Comparison of ENCODE assay signal across 8 mouse cellular contexts in genomic region chr15:101983315-101983948, GRCm38 (mm10). TPM values are rescaled to one million over a fixed set of nuclear protein-coding genes. Genes with fewer than 3 reads are reported as not detected.
A peak's percentile ranks its signal among the peaks of the same experiment; 100 is the strongest.
DNase-seq lines count a peak whose midpoint lies in the region; ATAC-seq and TF ChIP-seq lines count a peak whose summit lies in the region.

No protein-coding gene starts in this region.

- dilution Hi-C loops in CH12.LX (cut with MboI; ENCODE audit: extremely low pct_ligation_motif_present, extremely low pct_unique_long_range_greater_than_20kb, low sequenced_read_pairs), result no loop called here

- H3K4me2 ChIP-seq in CH12.LX (ENCODE audit: insufficient read depth, low read depth, poor library complexity, severe bottlenecking), result peak overlapping the region; percentile 94
- peak overlapping the region; percentile 42 for H3K4me2 ChIP-seq in forebrain, postnatal 0 days (ENCODE audit: low read depth)
- H3K4me2 ChIP-seq in liver, embryonic 15.5 days, result peak overlapping the region; percentile 66

- no peak for TF ChIP-seq CTCF in CH12.LX (conservative IDR thresholded peaks at IDR 0.05 in 1 of 2, IDR thresholded peaks at IDR 0.05 in 1 of 2; ENCODE audit: low read depth in 2 of 2, low read length in 2 of 2)
- peak; percentile 37 for TF ChIP-seq CTCF in forebrain, postnatal 0 days (IDR thresholded peaks at IDR 0.05; ENCODE audit: low read depth)

- 80% methylated on average over 13 of the region's 13 CpGs for WGBS in forebrain, postnatal 0 days
- 63% methylated on average over 13 of the region's 13 CpGs for WGBS in liver, embryonic 15.5 days (ENCODE audit: insufficient replicate concordance)

- peak overlapping the region in 1 of 3 experiments; percentile 22 for H3K4me3 ChIP-seq in CH12.LX (replicated peaks in 1 of 3; ENCODE audit: low read depth in 2 of 3, low read length in 2 of 3, poor library complexity in 1 of 3)
- peak overlapping the region; percentile 16; the same call in 1 of the 2 replicates for H3K4me3 ChIP-seq in forebrain, postnatal 0 days (ENCODE audit: low read depth, low read length)
- H3K4me3 ChIP-seq in liver, embryonic 15.5 days (replicated peaks), result 0 out of 2 replicates have a peak overlapping the region, but pooled peaks have one; percentile 27

- H3K79me2 ChIP-seq in CH12.LX (replicated peaks; ENCODE audit: control insufficient read depth, extremely low read depth, insufficient read depth, poor library complexity, severe bottlenecking), result no peaks in the 10 kb centered on the region

- ATAC-seq in CD4-positive, CD25-positive, alpha-beta regulatory T cell, adult 4 months, result no peak
- ATAC-seq in forebrain, postnatal 0 days, result no peak
- ATAC-seq in liver, embryonic 15.5 days (ENCODE audit: insufficient read depth), result no peak

- in situ Hi-C loops in CH12.LX (cut with MboI; ENCODE audit: low pct_ligation_motif_present, low pct_unique_long_range_greater_than_20kb, low sequenced_read_pairs), result loop anchor here (5.0 kb wide), 2 partner anchors 211 to 646 kb away; no protein-coding TSS in a partner anchor

- H3K4me1 ChIP-seq in CH12.LX (ENCODE audit: control insufficient read depth in 1 of 2, insufficient read depth in 2 of 2), result peaks cover 5 to 19% of the 10 kb centered on the region in 2 experiments; a peak in 3 of 4 replicates
- no peaks in the 10 kb centered on the region for H3K4me1 ChIP-seq in forebrain, postnatal 0 days (ENCODE audit: insufficient read depth)
- H3K4me1 ChIP-seq in liver, embryonic 15.5 days (replicated peaks), result peaks cover 22% of the 10 kb centered on the region

- no peak for TF ChIP-seq POLR2A in CH12.LX (IDR thresholded peaks at IDR 0.05; ENCODE audit: low read depth, low read length)

- no peaks in the 10 kb centered on the region for H3K36me3 ChIP-seq in CH12.LX (replicated peaks in 1 of 2; ENCODE audit: control insufficient read depth in 1 of 2, insufficient read depth in 1 of 2, low read length in 1 of 2)
- H3K36me3 ChIP-seq in forebrain, postnatal 0 days (ENCODE audit: insufficient read depth), result no peaks in the 10 kb centered on the region
- no peaks in the 10 kb centered on the region for H3K36me3 ChIP-seq in liver, embryonic 15.5 days (replicated peaks)

- no peak overlapping the region for H3K27ac ChIP-seq in CH12.LX (ENCODE audit: insufficient read depth, low read depth)
- H3K27ac ChIP-seq in forebrain, postnatal 0 days (ENCODE audit: low read depth, low read length), result peak overlapping the region; percentile 62
- H3K27ac ChIP-seq in liver, embryonic 15.5 days (replicated peaks), result peak overlapping the region; percentile 57; the same call in 1 of the 2 replicates

- TF ChIP-seq EP300 in CH12.LX (IDR thresholded peaks at IDR 0.05; ENCODE audit: low read length), result no peak

- intact Hi-C loops in gastrocnemius, postnatal 36 days (cut with DNase I), result loop anchor here (2.0 kb wide), 1 partner anchor 643 kb away; no protein-coding TSS in a partner anchor

- DNase-seq in CD4-positive, CD25-positive, alpha-beta regulatory T cell, adult 2 months (ENCODE audit: low read depth, low spot score), result peak; percentile 19
- no peak for DNase-seq in CH12.LX (ENCODE audit: extremely low read depth)
- peak; percentile 32 for DNase-seq in forebrain, postnatal 0 days
- DNase-seq in embryo, embryonic 9.5 days (ENCODE audit: extremely low spot score), result no peak
- DNase-seq in gastrocnemius, postnatal 36 days, result no peak
- DNase-seq in layer of hippocampus, postnatal 14 days (ENCODE audit: low spot score in 2 of 2), result no peak

- H3K9ac ChIP-seq in CH12.LX (ENCODE audit: insufficient read depth, low read depth), result no peak overlapping the region
- H3K9ac ChIP-seq in forebrain, postnatal 0 days, result no peak overlapping the region
- H3K9ac ChIP-seq in liver, embryonic 15.5 days, result no peak overlapping the region

- H3K9me3 ChIP-seq in CH12.LX (replicated peaks; ENCODE audit: low read length), result no peaks in the 10 kb centered on the region
- H3K9me3 ChIP-seq in forebrain, postnatal 0 days (ENCODE audit: low read length), result no peaks in the 10 kb centered on the region
- no peaks in the 10 kb centered on the region for H3K9me3 ChIP-seq in liver, embryonic 15.5 days (replicated peaks)

- TF ChIP-seq RAD21 in CH12.LX (IDR thresholded peaks at IDR 0.05; ENCODE audit: low read depth, low read length), result no peak

- H3K27me3 ChIP-seq in CH12.LX (replicated peaks), result peaks cover 36% of the 10 kb centered on the region
- H3K27me3 ChIP-seq in forebrain, postnatal 0 days (ENCODE audit: insufficient read depth, low read length), result no peaks in the 10 kb centered on the region
- H3K27me3 ChIP-seq in liver, embryonic 15.5 days, result 0 out of 2 replicates have a peak, but pooled peaks cover 6% of the 10 kb centered on the region

TF ChIP-seq in CH12.LX, 34 proteins besides CTCF, POLR2A, EP300 and RAD21:
- TF ChIP-seq MYC (IDR thresholded peaks at IDR 0.05; ENCODE audit: low read depth, low read length) (no peak), SMC3 (IDR thresholded peaks at IDR 0.05; ENCODE audit: low read depth, low read length) (no peak), ZNF384 (IDR thresholded peaks at IDR 0.05; ENCODE audit: low read depth, low read length) (no peak), JUN (IDR thresholded peaks at IDR 0.05; ENCODE audit: insufficient read depth, low read depth, low read length) (no peak), POLR2AphosphoS2 (IDR thresholded peaks at IDR 0.05; ENCODE audit: low read depth, low read length) (no peak), USF1 (IDR thresholded peaks at IDR 0.05; ENCODE audit: low read depth, low read length) (no peak), CHD1 (IDR thresholded peaks at IDR 0.05; ENCODE audit: low read depth, low read length) (no peak), SIN3A (IDR thresholded peaks at IDR 0.05; ENCODE audit: low read length) (no peak), ZC3H11A (IDR thresholded peaks at IDR 0.05; ENCODE audit: low read depth, low read length) (no peak), E2F4 (IDR thresholded peaks at IDR 0.05; ENCODE audit: insufficient replicate concordance, low read depth, low read length) (no peak)

RNA-seq across cellular contexts. Expression of gene Krt8, which starts 20.9 kb away (rescaled TPM):
- under 1 TPM in 1 of 2 experiments, not detected in 1; 0.30 TPM for polyA plus RNA-seq in CD4-positive, CD25-positive, alpha-beta regulatory T cell, adult 4 months (2017; shearing (Covaris generic))
- total RNA-seq in CH12.LX (2012; rRNA removed), result not detected in 2 replicates
- not detected in 2 replicates for total RNA-seq in CH12.LX (2014; rRNA removed)
- not detected in 2 replicates for polyA plus RNA-seq in CH12.LX (2012; ENCODE audit: insufficient read length, low read depth)
- 1.5 and 2.2 TPM in 2 replicates for total RNA-seq in forebrain, postnatal 0 days (2014; rRNA removed)
- 3.1 and 3.9 TPM in 2 replicates for polyA plus RNA-seq in forebrain, postnatal 0 days (2015; fragmentation: Nextera tagmentation; extraction: Ambion mirVana)
- 114 and 118 TPM in 2 replicates for polyA plus RNA-seq in liver, embryonic 15.5 days (2015; fragmentation: Nextera tagmentation; extraction: Ambion mirVana)
- 1 to 10 TPM in 1 of 2 experiments, under 1 TPM in 1; 0.30 to 1.0 TPM for total RNA-seq in gastrocnemius, postnatal 36 days (2021)
- total RNA-seq in layer of hippocampus, postnatal 14 days (2021), result 1 to 10 TPM in 1 of 2 experiments, under 1 TPM in 1; 0.31 to 1.6 TPM

RNA-seq across cellular contexts. Expression of gene Krt78, which starts 29.3 kb away (rescaled TPM):
- polyA plus RNA-seq in CD4-positive, CD25-positive, alpha-beta regulatory T cell, adult 4 months (2017; shearing (Covaris generic)), result not detected
- total RNA-seq in CH12.LX (2012; rRNA removed) (not detected in 2 replicates), CH12.LX (2014; rRNA removed) (not detected in 2 replicates)
- polyA plus RNA-seq in CH12.LX (2012; ENCODE audit: insufficient read length, low read depth), result not detected in 2 replicates
- not detected in 2 replicates for total RNA-seq in forebrain, postnatal 0 days (2014; rRNA removed)
- polyA plus RNA-seq in forebrain, postnatal 0 days (2015; fragmentation: Nextera tagmentation; extraction: Ambion mirVana), result not detected in 2 replicates
- polyA plus RNA-seq in liver, embryonic 15.5 days (2015; fragmentation: Nextera tagmentation; extraction: Ambion mirVana), result 0.06 TPM in 1 of 2 replicates, not detected in the other
- not detected for total RNA-seq in gastrocnemius, postnatal 36 days (2021)
- total RNA-seq in layer of hippocampus, postnatal 14 days (2021), result not detected

RNA-seq across cellular contexts. Expression of gene Krt79, which starts 43.3 kb away (rescaled TPM):
- not detected for polyA plus RNA-seq in CD4-positive, CD25-positive, alpha-beta regulatory T cell, adult 4 months (2017; shearing (Covaris generic))
- not detected in 2 replicates for total RNA-seq in CH12.LX (2012; rRNA removed)
- not detected in 2 replicates for total RNA-seq in CH12.LX (2014; rRNA removed)
- not detected in 2 replicates for polyA plus RNA-seq in CH12.LX (2012; ENCODE audit: insufficient read length, low read depth)
- total RNA-seq in forebrain, postnatal 0 days (2014; rRNA removed), result 0.14 and 0.31 TPM in 2 replicates
- polyA plus RNA-seq in forebrain, postnatal 0 days (2015; fragmentation: Nextera tagmentation; extraction: Ambion mirVana), result 0.34 and 0.44 TPM in 2 replicates
- not detected in 2 replicates for polyA plus RNA-seq in liver, embryonic 15.5 days (2015; fragmentation: Nextera tagmentation; extraction: Ambion mirVana)
- under 1 TPM in 1 of 2 experiments, not detected in 1; 0.13 TPM for total RNA-seq in gastrocnemius, postnatal 36 days (2021)
- under 1 TPM in 1 of 2 experiments, not detected in 1; 0.44 TPM for total RNA-seq in layer of hippocampus, postnatal 14 days (2021)

RNA-seq across cellular contexts. Expression of gene Krt18, which starts 44.5 kb away (rescaled TPM):
- polyA plus RNA-seq in CD4-positive, CD25-positive, alpha-beta regulatory T cell, adult 4 months (2017; shearing (Covaris generic)), result under 1 TPM; 0.44 to 0.97 TPM
- total RNA-seq in CH12.LX (2012; rRNA removed) (0.13 and 0.21 TPM in 2 replicates), CH12.LX (2014; rRNA removed) (not detected in 2 replicates)
- polyA plus RNA-seq in CH12.LX (2012; ENCODE audit: insufficient read length, low read depth), result not detected in 2 replicates
- total RNA-seq in forebrain, postnatal 0 days (2014; rRNA removed), result 3.4 and 4.3 TPM in 2 replicates
- polyA plus RNA-seq in forebrain, postnatal 0 days (2015; fragmentation: Nextera tagmentation; extraction: Ambion mirVana), result 7.0 and 9.5 TPM in 2 replicates
- 107 and 121 TPM in 2 replicates for polyA plus RNA-seq in liver, embryonic 15.5 days (2015; fragmentation: Nextera tagmentation; extraction: Ambion mirVana)
- total RNA-seq in gastrocnemius, postnatal 36 days (2021), result 1 to 10 TPM in 1 of 2 experiments, not detected in 1; 1.3 TPM
- 1 to 10 TPM in 1 of 2 experiments, under 1 TPM in 1; 0.45 to 3.4 TPM for total RNA-seq in layer of hippocampus, postnatal 14 days (2021)

RNA-seq across cellular contexts. Expression of gene Krt4, which starts 58.9 kb away (rescaled TPM):
- polyA plus RNA-seq in CD4-positive, CD25-positive, alpha-beta regulatory T cell, adult 4 months (2017; shearing (Covaris generic)), result not detected
- total RNA-seq in CH12.LX (2012; rRNA removed), result not detected in 2 replicates
- total RNA-seq in CH12.LX (2014; rRNA removed), result not detected in 2 replicates
- not detected in 2 replicates for polyA plus RNA-seq in CH12.LX (2012; ENCODE audit: insufficient read length, low read depth)
- not detected in 2 replicates for total RNA-seq in forebrain, postnatal 0 days (2014; rRNA removed)
- not detected in 2 replicates for polyA plus RNA-seq in forebrain, postnatal 0 days (2015; fragmentation: Nextera tagmentation; extraction: Ambion mirVana)
- 0.22 and 0.29 TPM in 2 replicates for polyA plus RNA-seq in liver, embryonic 15.5 days (2015; fragmentation: Nextera tagmentation; extraction: Ambion mirVana)
- total RNA-seq in gastrocnemius, postnatal 36 days (2021), result under 1 TPM in 1 of 2 experiments, not detected in 1; 0.12 TPM
- not detected for total RNA-seq in layer of hippocampus, postnatal 14 days (2021)

Comparison
In these comparisons a context has a peak if more than half of its experiments do, and no peak if none do; other contexts are left out.
1. DNase-seq: peak in CD4-positive, CD25-positive, alpha-beta regulatory T cell, adult 2 months (single experiment) and forebrain, postnatal 0 days (single experiment); none in CH12.LX (single experiment), embryo, embryonic 9.5 days (single experiment), gastrocnemius, postnatal 36 days (0 of 2) and layer of hippocampus, postnatal 14 days (0 of 2).
2. H3K4me2 ChIP-seq: peak in every context shown above with its lines; median percentile 94 in CH12.LX; 66 in liver, embryonic 15.5 days; 42 in forebrain, postnatal 0 days.